Mouse (Mus musculus) brain, adult 2 months (tissue): Measurements from ENCODE around the gene Mlec.
"Not testable (repeated sequence)": the region's sequence is repeated elsewhere in the genome, so short reads cannot be mapped to it uniquely, and the experiment has no call there.

Source experiments
- DNase-seq: peaks from one replicate; pipeline ENCODE4 v3.0.0; 2011; ENCODE audit warnings: low read depth, low spot score

Gene Mlec

DNA sequence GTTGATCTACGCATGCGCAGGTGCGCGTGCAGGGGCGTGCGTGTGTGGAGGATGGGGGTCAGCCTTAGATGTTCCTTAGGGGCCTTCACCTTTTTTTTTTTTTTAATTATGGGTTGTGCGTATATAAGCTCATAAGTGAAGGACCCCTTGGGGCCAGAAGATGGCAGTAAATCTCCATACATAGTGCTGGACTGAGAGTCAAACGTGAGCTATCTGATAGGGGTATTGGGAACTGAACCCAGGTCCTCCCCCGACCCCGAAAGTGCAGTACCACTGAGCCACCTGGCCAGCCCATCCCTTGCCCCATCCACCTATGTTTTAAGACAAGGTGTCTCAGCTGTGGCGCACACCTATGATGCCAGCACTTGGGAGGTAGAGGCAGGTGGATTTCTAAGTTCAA lies 21.6 kb upstream of the Mlec start:
- DNase-seq: no peak

- DNase-seq: no peak
These were observed 19.9 kb upstream of the Mlec start for GRCm38 (mm10) chr5:115177866-115178265.

GRCm38 (mm10) chr5:115174554-115174953 lies 16.6 kb upstream of the Mlec start:
- DNase-seq: no peak

GRCm38 (mm10) chr5:115170150-115170549 lies 12.2 kb upstream of the Mlec start:
- no peak for DNase-seq

- DNase-seq: no peak
These were observed 10.8 kb upstream of the Mlec start for GRCm38 (mm10) chr5:115168641-115169415.

DNA sequence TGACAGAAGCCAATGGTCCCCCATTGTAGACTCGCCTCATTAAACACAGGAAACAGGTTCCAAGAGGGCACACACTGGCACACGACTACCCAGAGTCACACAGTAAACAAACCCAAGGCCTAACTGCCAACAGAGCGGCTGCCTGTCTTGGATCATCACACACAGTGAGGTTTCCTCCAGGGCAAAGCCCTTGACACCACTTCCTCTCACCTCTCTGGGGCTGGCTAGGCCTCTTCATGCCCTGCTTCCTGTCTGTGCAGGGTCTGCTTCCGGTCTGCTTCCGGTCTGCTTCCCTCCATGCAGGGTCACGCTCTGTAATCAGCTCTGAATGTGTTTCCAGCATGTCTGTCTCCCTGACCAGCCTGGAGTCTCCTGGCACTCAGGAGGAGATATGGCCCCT lies 9.4 kb upstream of the Mlec start:
- no peak for DNase-seq

GRCm38 (mm10) chr5:115166815-115167194 lies 8.8 kb upstream of the Mlec start:
- no peak for DNase-seq

GRCm38 (mm10) chr5:115165895-115166814 lies 8.2 kb upstream of the Mlec start:
- DNase-seq: peak; percentile 66

- DNase-seq: no peak
These were observed 7.4 kb upstream of the Mlec start for GRCm38 (mm10) chr5:115165351-115165750.

GRCm38 (mm10) chr5:115164446-115164845 lies 6.5 kb upstream of the Mlec start:
- DNase-seq: not testable (repeated sequence)

DNA sequence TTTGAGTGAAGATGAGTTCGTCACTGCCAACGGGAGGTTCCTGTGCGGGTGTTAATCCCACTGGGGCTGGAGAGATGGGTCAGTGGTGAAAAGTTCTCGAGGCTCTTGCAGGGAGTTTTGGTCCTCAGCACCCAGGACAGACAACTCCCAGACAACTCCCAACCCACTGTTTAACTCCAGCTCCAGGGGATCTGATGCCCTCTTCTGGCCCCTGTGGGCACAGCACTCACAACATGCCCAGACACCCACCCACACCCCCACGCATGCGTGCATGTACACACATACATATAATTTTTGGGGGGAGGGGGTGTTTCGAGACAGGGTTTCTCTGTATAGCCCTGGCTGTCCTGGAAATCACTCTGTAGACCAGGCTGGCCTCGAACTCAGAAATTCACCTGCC lies 5.6 kb upstream of the Mlec start:
- DNase-seq: peak; percentile 69

DNA sequence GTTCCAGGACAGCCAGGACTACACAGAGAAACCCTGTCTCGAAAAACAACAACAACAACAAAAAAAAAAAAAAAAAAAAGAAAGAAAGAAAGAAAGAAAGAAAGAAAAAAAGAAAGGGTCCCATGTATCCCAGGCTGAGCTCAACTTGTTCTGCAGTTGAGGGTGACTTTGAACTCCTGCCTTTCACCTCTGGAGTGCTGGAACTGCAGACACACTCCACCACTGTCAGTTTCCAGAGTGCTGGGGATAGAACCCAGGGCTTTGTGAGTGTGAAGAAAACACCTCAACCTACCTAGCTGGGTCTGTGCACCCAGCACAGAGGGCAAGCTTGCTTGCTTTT lies 3.9 kb upstream of the Mlec start:
- not testable (repeated sequence) for DNase-seq

DNA sequence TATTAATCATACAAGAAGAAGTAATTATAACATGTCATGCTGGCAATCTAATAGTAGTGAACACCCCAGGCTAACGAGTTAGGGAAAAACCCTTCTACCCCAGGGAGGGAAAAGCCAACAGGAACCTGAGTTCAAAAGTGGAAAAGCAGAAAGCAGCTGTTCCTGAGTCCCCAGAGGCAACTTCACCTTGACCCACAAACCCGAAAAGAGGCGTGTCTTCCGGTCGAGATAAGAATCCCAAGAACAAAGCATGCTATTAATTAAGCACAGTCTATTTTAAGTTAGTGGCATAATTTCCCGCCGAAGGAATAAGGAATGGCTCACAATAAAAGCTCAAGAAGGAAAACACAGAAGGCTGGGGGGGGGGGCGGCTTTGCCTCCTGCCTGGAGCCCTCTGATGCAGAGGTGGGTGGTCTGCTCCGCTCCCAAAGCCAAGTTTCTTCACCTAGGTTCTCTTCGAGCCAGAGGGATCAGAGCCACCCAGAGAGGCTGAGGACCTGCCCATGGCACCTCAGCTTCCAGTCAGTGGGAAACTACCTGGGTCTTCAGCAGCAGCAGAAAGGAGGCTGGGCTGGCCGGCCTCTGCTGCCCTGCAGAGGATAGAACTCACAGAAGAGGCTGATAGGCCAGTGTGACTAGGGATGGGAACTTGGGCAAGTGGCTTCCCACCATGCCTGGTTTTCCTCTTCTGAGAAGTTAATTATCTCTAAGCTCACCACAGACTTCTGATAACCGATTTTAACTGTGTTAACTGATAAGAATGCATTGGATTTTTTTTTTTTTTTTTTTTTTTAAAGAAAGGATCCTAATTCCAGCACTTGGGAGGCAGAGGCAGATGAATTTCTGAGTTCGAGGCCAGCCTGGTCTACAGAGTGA lies 3.3 kb upstream of the Mlec start:
- DNase-seq: no peak

DNA sequence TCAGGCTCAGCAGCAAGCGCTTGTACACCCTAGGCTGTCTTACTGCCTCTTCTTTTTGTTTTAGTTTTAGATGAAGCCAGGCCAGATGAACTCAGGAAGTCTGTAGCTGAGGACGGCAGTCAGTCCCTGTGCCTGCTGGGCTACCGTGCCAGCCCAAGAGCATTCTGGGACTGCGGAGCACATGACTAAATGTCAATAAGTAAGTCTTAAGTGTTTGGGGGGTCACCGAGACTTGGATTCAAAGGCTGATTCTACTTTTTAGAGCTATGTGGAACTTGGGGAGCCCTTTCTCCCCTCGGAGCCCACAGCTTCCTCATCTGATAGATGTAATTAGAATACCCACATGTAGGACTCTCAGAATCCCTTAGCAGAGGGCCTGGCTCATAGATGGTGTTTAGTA lies 2.7 kb upstream of the Mlec start:
- no peak for DNase-seq

DNA sequence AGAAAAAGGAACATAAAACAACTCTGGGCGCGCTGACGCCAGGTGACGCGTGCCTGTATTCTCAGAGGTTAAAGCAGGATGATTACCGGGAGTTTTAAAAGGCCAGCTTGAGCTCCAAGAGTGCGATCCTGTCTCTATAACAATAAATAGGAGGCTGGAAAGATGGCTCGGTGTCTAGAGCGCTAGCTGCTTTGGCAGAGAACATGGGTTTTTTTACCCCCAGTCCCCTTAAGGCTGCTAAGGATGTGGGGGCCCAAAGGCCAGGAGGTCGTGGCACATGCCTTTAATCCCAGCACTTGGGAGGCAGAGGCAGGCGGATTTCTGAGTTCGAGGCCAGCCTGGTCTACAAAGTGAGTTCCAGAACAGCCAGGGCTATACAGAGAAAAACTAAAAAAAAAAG lies 1.2 kb upstream of the Mlec start:
- no peak for DNase-seq

DNA sequence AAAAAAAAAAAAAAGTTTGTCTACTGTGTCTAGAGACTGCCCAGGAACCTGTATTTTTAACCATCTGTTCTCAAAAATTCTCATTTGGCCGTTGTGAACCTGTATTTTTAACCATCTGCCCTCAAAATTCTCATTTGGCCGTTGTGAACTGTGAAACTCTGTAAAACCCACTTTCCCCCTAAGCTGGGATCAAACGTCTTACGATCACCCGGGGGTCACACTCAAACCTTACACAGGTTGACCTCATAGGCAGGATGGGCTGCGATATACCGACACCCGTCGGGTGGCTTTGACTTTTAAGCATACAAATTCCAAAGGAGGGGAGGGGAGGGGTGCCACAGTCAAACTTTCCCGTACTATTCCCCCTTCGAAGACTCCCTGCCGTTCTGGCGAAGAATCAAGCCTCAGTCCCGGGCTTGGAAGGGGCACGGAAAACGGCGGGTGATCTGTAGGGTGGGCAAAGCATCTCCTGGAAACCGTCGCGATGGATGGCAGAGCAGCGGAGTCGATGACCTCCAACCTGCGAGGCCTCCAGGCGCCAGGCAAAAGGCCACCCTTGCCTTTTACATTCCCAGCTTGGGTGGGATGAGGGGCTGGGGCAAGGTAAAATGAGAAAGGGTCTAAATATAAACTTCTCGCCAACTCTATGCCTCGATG lies 918 bp downstream of the Mlec start:
- no peak for DNase-seq

DNA sequence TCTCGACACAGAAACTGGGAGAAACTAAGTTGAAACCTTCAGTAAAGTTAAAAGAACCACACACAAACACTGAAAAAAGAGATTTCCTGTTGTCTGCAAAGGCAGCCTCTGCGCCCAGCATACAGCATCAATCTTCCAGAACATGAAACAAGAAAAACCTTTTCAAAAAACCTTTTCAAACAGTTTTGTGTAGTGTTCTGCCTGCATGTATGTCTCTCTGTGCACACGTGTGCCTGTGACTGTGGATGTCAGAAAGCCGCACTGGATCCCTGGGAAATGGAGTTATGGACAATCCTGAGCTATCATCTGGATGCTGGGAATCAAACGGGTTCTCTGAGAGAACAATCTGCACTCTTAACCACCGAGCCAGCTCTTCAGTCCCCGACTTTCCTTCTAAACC lies 1.6 kb downstream of the Mlec start:
- no peak for DNase-seq

GRCm38 (mm10) chr5:115155831-115156230 lies 2.1 kb downstream of the Mlec start:
- DNase-seq: peak; percentile 39

- no peak for DNase-seq
These were observed 2.8 kb downstream of the Mlec start for GRCm38 (mm10) chr5:115155156-115155631.

- DNase-seq: no peak
These were observed 5.6 kb downstream of the Mlec start for GRCm38 (mm10) chr5:115152132-115152956.
